Mouse (Mus musculus) heart, postnatal 10 days (tissue): ENCODE results near the gene 1700016H13Rik. TPM values are rescaled to one million over a fixed set of nuclear protein-coding genes. Genes with fewer than 3 reads are reported as not detected.

Experiments used
- DNase-seq, 2 experiments: peaks; one replicate each; pipeline ENCODE4 v3.0.0; 2021
- intact Hi-C: fragments of 180-260 bp; cut with DNase I; formaldehyde crosslinking; loops from one replicate; pipeline ENCODE4 v1.15.1; 2025
- total RNA-seq, 2 experiments: library from RNA; stranded (reverse); gene quantifications; 2 replicates each; pipeline ENCODE4 v1.2.3; 2021

The 1700016H13Rik gene
- total RNA-seq: not detected

GRCm38 (mm10) chr5:103655346-103656118, at the start of gene 1700016H13Rik:
1700016H13Rik (minus strand) TSS chr5:103656010.
- intact Hi-C loops: no loop called here
- DNase-seq: peak; percentile 74 to 80

DNA sequence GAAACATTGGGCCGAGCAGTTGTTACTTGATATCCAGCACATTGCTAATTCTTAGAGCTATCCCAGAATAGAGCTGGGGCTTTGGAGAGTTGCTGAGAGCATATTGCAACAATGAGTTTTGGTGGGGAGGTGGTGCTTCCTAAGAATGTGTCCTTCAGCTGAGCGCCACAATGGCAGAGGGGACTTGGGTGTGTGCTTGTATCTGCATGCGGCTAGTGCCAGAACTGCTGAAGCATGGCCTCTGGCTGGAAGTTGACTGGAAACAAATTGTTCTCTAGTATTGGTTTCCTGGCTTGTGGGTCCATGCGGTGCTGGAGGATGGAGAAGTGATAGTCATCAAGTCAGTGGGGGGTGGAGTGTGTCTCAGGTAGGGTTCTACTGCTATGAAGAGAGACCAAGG, 49.5 kb upstream of the 1700016H13Rik start:
- no peak for DNase-seq
- intact Hi-C loops: no loop called here

GRCm38 (mm10) chr5:103702527-103702926, 46.7 kb upstream of the 1700016H13Rik start:
- DNase-seq: no peak
- intact Hi-C loops: no loop called here

GRCm38 (mm10) chr5:103701466-103701865, 45.7 kb upstream of the 1700016H13Rik start:
- intact Hi-C loops: no loop called here
- no peak for DNase-seq

DNA sequence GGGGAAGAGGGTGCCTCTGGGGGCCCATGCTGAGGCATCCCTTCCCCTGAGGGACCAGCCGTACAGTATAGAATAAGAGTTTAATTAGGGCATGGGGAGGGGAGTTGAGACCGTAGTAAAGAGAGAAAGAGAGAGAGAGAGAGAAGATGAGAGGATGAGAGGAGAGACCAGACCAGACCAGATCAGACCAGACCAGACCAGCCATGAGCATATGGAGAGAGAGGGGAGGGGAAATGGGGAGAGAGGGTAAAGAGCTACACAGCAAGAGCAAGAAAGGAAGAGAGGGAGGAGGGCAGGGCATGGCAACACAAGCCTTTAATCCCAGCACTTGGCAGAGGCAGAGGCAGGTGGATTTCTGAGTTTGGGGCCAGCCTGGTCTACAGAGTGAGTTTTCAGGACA, 44.9 kb upstream of the 1700016H13Rik start:
- DNase-seq: no peak
- intact Hi-C loops: no loop called here

DNA sequence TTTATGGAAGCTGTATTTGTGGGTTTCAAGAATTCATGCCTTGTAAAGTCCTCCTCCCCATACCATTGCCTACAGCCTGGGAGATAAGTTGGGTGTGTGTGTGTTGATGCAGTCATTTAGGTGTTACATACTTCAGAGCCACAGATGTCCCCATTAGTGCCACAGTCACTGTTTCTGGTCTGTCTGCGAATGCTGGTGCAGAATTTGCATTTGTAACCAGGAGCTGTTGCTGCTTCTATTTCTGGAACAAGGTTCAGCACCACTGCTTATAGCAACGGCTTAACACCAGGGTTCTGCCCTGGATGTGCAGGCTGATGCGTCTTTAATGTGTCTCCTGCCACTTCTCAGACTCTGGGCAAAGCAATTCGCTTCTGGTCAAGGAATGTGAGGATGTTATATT, 43.7 kb upstream of the 1700016H13Rik start:
- DNase-seq: peak in 1 of 2 experiments; percentile 11
- intact Hi-C loops: no loop called here

GRCm38 (mm10) chr5:103698577-103698976, 42.8 kb upstream of the 1700016H13Rik start:
- intact Hi-C loops: no loop called here

DNA sequence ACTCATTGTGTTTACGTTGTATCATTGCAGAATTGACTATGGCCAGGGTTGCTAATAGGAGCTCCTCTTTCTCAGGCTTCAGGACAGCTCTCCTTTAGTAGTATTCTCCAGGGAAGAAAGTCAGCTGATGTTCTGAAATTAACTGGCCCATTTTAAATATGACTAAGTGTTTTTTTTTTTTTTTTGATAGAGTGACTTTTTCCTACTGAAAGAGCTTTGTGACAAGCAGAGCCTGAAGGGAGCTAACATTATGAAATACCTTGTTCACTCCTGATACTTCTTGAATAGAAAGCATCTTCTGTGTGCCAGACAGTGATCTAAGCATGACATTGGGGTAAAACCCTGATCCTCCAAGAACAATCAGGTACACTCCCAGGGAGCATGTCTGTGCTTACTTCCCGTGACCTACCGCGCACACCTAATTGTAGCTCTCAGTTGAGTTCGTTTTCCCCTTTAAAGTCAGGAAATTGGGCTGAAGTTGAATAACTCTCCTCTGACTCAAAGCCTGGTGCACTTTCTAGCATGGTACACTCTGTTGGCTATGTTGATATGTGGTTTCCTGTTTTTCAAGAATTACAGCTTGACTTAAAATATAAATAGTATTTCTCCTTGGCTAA, 42.2 kb upstream of the 1700016H13Rik start:
- no peak for DNase-seq
- intact Hi-C loops: no loop called here

More at GRCm38 (mm10) chr5:103698577-103698976, 42.8 kb upstream of the 1700016H13Rik start:
- no peak for DNase-seq

- DNase-seq: no peak
- intact Hi-C loops: no loop called here
Observed at GRCm38 (mm10) chr5:103694094-103694493, 38.3 kb upstream of the 1700016H13Rik start.

GRCm38 (mm10) chr5:103693041-103693641, 37.3 kb upstream of the 1700016H13Rik start:
- intact Hi-C loops: no loop called here
- DNase-seq: peak; percentile 30 to 41

DNA sequence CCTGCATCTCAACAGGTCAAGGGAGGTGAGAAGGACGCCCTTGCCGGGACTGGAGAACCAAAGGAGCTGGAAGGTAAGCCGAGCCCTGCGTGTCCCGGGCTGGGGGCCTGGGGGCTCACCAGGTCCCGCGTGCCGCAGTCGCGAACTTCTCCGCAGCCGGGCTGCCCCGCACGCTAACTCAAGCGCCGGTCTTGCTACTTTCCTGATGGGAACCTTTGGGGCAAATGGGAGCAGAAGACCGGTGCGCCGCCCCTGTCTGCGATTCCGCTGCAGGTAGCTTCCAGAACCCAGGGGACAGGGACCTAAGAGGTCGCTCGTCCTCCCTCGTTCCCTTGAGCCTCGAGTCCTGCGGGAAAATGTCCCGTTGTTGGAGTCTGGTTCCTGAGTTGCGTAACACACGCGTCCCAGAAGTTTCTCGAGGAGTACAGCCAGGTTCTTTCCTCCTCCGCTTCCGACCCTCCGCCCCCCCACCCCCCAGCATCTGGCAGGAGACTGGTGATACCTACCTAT, 36.8 kb upstream of the 1700016H13Rik start:
- intact Hi-C loops: no loop called here
- DNase-seq: no peak

DNA sequence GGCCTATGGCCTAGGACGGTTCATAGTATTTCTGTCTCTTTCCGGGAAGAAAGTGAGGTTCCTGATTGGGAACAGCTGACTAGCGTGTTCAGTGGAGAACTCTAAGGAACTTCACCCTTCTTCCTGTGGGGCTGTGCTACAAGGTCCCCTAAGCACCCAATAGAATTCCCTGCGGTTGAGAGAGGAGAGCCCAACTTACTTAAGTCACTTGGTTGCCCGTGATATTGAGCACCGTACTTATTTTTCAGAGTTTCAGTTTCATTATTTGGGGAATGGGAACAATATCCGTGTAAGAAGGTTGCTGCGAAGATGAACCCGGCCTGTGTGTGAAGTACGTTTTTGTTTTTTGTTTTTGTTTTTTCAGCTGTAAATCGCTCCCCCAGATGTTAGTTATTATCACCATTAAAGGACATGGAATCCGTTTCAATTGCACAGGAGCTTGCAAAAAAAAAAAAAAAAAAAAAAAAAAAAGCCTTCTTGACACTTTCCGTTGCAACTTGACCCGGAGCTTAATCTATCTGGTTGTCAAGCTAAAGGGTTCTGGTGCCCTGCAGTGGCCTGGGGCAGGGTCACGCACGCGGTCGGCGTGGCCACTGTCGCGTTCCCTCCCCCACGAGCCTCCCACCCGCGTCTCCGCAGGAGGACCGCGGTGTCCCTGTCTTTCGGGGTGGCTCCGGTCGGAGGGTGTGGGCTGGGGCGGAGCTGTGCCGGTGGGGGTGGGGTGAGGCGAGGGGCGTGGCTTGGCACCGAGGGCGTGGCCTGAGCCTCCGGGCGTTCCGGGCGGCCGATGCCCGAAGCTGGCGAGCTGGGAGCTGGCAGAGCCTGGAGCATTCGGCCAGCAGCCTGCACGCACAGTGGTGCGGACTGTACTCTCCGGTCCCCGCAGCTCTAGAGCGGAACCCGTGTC, 36.1 kb upstream of the 1700016H13Rik start, which contains the start of gene Aff1:
Gene Aff1 (plus strand): TSS at position 751 of the 907 bp plus-strand sequence.
- intact Hi-C loops: loop anchor here (2.0 kb wide), 1 partner anchor 61 kb away; no protein-coding TSS in a partner anchor
- DNase-seq: peak; percentile 93 to 94

GRCm38 (mm10) chr5:103691171-103691570, 35.4 kb upstream of the 1700016H13Rik start:
- no peak for DNase-seq
- intact Hi-C loops: loop anchor here (2.0 kb wide), 1 partner anchor 62 kb away; no protein-coding TSS in a partner anchor

DNA sequence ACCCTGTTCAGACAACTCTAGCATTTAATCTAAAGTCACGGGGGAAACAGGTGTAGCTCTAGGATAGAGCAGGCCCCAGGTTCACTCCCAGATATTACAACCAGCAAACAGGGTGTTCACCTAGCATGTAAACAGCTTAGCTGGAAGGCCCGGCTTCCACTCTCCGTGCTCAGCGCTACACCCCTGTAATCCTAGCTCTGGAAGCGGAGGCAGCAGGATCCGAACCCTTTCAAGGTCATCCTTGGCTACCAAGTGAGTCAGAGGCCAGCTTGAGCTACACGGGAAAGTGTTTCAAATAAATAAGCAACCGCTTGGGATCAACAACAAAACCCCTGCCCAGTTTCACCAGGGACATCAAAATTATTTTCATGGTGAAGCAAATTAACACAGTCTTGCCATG, 34.4 kb upstream of the 1700016H13Rik start:
- intact Hi-C loops: loop anchor here (2.0 kb wide), 1 partner anchor 63 kb away; no protein-coding TSS in a partner anchor
- DNase-seq: no peak

DNA sequence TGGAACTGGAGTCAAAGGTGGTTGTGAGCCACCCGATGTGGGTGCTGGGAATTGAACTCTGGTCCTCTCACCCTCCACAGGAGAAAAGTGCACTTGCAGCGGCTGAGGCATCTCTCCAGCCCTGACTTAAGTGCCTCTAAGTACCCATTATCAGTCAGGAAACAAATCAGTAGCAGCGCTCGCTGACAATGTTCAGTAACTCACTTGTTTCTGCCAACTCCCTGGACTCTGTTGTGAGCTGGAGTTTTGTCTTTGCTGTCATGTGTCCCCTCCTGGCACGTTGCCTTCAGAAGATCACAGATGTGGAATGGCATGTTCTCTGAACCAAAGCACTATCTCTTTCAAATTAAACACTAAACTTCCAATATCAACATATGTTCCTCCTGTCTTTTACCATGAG, 33.8 kb upstream of the 1700016H13Rik start:
- intact Hi-C loops: loop anchor here (2.0 kb wide), 1 partner anchor 63 kb away; no protein-coding TSS in a partner anchor
- peak; percentile 14 to 21 for DNase-seq

GRCm38 (mm10) chr5:103681824-103682223, 26.0 kb upstream of the 1700016H13Rik start:
- intact Hi-C loops: loop anchor here (5.0 kb wide), 2 partner anchors 160 to 240 kb away; no protein-coding TSS in a partner anchor
- DNase-seq: no peak

GRCm38 (mm10) chr5:103680381-103680780, 24.6 kb upstream of the 1700016H13Rik start:
- intact Hi-C loops: loop anchor here (1.0 to 5.0 kb wide), 3 partner anchors 138 to 242 kb away; no protein-coding TSS in a partner anchor
- peak; percentile 86 to 92 for DNase-seq

GRCm38 (mm10) chr5:103678974-103679373, 23.2 kb upstream of the 1700016H13Rik start:
- DNase-seq: no peak
- intact Hi-C loops: no loop called here

- no peak for DNase-seq
- intact Hi-C loops: no loop called here
Observed at GRCm38 (mm10) chr5:103677894-103678293, 22.1 kb upstream of the 1700016H13Rik start.
